Mouse (Mus musculus) NIH3T3 (cell line): ENCODE measurements around the gene Rpl21.
A peak's percentile ranks its signal among the peaks of the same experiment; 100 is the strongest.

ENCODE experiments used
- DNase-seq: peaks from one replicate; pipeline ENCODE4 v3.0.0-alpha.2; 2012; ENCODE audit warnings: low read depth

The Rpl21 gene

DNA sequence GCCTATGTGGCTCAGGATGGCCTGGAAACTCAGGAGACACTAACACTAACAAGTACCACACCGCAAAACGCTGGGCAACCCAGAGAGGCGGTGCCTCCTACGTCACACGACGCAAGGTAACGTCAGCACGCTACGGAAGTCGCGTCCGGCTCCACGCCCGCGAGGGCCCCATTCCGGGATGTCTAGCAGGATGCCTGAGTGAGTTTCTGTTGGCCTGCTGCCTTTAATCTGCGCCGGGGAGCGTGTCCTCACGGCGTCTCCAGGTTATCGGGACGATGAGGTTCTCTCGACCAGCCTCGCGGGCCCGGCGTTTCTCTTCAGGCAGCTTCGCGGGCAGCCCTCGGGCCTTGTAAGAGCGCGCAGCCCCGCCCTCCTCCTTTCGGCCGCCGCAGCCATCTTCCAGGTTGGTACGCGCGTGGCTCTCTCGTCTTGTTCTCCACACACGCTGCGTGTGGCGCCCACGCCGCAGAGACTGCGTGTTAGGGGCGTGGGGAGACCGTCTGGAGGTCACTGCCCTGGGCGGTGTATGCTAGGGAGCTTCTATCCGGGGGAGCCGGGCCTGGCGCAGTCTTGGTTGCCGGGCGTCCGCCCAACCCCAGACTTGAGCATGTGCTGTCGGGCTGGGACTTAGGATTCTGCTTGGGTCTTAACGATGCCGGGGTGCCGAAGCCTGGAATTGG lies at the start of gene Rpl21:
TSS of gene Rpl21 (plus strand) at position 122 of the 680 bp plus-strand sequence.
- peak; percentile 97 for DNase-seq

DNA sequence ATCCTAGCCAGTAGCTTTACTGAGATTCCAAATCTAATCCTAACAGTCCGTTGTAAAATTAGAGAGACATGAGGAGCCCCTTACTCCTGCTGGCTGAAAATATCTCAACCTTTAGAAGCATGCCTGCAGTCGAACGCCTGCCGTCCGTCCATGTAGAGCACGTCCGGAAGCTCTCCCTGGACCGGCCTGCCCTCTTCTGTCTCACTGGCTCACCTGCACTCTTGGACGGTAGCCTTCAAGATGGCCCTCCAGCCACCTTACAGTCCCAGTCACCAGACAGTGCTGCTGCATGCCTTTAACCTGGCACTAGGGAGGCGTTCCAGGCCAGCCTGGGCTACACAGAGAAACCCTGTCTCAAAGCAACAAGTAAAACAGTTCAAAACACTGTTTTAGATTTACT lies 49.4 kb upstream of the Rpl21 start:
- no peak for DNase-seq

DNA sequence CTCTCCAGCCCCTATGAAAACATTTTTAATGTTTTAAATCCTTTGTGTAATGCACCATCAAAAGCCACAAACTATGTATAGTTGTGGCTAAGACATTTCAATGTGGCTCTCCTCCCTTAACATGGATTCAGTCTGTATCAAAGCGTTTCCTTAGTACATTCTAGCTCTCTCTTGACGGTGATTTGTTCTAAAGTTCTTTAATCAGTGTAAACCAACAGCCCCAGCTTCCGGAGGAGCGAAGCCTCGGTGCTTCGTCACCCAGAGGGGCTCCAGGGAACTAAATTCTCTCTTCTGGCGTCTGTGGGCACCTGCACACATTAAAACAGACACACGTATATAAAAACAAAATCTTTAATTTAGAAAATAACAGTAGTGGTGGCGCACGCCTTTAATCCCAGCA lies 48.8 kb upstream of the Rpl21 start:
- no peak for DNase-seq

DNA sequence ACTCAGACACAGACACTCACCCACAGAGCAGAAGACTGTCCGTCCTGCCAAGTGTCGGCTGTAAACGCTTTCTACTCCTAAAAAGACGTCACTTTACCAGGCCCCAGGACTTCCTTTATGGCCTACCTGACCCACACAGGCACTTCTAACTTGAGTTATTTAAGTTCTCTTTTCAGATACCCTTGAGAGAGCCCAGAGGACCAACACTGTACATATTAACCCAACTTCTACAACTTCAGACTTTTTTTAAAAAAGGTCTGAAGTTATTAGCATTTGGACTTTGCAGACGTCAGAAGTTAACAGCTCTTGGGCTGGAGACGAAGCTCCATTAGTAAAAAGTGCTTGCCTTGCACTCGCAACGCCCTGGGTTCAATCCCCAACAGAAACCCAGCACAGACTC lies 46.6 kb upstream of the Rpl21 start:
- DNase-seq: no peak

DNA sequence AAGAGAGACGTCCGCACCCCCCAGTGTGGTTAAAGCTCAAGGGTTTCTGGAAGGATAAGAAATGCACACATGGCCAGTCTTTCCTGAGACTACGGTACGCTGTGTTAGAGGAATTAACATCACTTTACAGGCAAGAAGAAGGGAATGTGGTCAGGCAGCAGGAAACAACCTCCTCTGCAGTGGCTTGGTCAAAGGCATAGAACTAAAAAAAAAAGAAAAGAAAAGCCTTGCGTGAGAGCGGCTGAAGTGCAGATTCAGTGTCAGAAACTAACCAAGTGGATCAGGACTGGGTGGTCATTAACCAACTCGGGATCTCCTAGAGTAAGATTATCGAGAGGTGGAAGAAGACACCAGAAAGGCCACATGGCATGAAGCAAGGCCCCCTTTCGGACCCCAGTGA lies 43.3 kb upstream of the Rpl21 start:
- DNase-seq: no peak

DNA sequence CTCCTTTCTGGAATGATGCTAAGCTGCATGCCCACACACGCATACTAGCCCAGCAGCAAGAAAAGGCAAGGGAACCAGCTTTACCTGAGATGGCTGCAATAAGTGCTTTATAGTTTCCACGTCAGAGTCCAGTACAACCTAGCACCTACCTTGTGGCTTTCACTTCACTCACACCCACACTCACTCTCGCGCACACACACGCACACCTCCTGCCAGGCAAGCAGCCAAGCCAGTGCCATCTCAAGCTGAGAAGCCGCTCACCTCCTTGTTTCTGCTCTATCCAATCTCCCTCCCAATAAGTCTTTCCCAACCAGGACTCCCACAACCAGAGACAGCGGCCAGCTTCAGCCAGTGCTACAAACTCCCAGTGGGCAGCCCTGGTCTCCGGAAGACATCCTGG lies 41.7 kb upstream of the Rpl21 start:
- DNase-seq: no peak

DNA sequence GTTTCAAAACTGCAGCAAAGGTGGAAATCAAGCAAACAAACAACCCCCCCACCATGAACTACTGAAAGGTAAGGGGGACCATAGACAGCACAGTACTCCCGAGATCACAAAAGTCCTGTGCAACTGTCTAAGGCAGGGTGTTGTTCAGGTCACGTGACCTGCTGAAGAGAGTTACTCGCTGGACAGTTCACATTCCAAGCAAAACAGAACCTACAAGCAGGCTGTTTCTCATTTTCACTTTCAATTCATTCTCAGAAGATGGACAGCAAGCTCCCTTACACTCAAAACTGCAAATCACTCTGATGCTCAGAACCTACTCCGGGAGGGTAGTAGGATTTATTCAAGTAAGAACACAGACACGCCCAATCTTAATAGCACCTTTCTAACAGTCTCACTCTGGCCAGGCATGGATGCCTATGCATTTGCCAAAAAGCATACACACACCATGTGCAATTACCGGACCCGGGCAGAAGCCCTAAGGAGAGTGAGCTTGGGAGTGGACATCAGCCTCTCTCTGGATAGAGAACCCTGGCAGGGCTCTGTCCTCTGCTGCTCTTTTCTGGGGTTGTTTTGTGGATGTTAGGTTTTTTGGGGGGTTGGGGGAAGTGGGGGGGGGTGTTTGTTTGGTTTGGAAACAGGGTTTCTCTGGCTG lies 40.4 kb upstream of the Rpl21 start:
- DNase-seq: peak; percentile 68

DNA sequence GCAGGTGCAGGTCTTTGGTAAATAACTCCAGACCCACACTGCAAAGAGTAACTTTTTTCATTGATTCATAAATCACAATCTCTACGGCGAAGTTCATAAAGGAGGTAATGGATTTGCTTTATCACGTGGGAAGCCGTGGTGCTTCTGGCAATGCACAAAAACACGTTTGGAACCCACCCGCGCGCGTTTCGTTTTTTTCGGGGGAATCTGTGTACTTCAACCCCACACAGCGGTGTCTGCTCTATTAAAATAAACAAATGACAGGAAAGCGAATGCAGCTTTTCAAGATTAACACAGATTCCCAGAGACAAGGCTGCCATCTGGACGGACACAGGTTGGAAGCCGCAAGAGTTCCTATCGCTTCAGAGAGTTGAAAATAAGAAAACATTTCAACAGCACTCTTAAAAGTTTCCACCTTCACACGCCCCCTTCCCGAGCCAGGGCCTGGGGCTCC lies 39.0 kb upstream of the Rpl21 start:
- peak; percentile 29 for DNase-seq

DNA sequence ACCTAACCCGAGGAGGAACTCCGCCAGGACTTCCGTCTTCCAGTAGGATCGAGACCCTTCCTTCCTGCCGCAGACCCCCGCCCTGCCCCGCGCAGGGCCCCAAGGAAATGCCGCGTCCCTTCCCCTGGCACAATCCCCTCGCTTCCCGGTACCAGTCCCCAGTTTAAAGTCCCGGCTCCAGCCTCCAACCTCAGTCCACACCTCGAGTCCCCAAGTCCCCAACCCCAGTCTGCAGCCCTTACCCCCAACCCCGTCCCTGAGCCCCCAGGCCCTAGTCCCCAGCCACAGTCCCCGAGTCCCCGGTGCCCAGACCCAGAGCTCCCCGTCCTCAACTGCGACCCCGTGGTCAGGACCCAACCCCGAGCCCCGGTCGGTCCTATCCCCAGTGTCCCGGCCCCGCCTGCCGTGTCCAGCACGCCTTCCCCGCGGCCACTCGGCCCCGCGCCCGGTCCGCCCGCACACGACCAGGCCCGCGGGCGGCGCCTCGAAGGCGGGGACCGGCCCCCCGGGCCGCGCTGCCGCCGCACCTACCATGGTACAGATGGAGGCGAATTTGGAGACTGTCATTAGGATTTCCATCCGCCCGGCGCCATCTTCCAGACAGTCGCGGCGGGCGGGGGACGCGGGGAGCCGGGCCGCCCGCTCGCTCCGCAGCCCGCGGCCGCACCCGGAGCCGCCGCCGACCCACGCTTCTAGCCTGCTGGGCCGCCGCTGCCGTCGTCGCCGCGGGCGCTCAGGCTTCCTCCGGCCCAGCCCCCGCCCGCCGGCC lies 38.4 kb upstream of the Rpl21 start:
- no peak for DNase-seq

DNA sequence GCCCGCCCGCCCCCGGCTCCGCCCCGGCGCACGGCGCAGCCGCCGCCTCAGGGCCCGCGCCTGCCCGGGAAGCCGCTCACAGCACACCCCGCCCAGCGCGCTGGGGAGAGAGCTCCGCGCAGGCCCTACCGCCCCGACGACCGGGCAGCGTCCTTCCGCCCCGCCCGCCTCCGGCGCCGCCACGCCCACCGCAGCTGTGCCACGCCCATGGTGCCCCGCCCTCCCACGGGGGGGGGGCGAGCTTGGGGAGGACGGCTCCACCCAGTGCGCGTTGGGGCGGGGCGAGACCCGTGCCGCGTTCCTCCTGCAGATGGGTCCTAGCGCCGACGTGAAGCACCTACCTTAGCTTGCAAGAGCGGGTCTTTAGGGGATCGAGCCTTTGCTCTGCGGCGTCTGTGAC lies 37.8 kb upstream of the Rpl21 start, which contains the start of gene Usp12:
TSS of gene Usp12 (minus strand) at position 154 of the 400 bp plus-strand sequence.
- DNase-seq: peak; percentile 98

DNA sequence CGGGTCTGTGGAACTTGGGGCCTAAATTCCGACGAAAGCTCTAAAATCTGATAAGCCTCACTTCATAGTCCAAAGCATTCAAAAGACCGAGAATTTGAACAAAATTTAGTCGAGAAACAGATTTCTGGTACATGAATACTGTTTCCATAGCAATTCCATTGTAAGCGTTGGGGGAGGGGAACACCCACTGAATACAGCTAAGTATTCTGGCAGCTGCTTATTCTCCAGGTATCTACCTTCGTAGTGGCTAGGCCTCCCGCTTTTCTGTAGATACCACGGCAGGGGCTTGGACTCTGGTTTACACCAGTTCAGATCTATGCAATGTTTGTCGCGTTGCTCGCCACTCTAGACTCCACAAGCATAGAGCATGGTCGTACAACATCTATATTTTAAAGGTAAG lies 37.0 kb upstream of the Rpl21 start:
- DNase-seq: no peak

DNA sequence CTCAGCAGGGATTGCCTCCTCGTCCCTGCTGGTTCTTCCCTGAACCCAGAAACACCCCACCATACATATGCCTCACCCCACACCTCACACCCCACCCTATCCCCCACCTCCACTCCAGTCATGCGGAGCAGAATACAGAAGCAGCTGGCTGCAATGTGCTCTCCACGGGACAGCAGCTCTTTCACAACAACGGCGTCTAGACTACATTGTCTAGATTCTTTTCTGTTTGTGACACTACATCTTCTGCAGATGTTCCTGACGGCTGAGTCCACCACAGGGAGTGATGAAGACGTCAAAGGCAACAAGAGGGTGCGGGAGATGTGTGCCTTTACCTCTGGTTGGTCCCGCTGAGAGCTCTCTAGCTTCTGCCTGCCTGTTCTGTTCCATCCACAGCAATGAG lies 34.7 kb upstream of the Rpl21 start:
- peak; percentile 21 for DNase-seq

DNA sequence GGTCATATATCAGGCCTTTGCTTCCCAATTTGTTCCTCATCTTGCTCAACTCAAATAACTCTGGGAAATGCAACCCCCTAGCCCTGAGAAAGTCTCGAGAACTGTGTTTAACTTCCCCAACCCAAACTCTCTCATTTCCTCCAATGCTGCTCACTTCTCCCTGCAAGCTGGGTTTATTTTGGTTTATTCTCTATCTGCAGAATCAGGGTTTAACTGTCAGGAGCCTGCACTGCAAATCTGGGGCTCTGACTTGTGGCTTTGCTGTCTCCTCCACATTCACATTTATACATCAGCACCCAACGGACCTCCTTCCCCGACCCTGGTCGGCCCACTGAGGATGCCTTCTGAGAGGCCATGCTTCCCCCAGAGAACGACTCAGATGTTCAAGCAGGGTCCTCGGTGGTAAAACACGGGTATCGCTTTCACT lies 26.7 kb upstream of the Rpl21 start:
- DNase-seq: no peak

DNA sequence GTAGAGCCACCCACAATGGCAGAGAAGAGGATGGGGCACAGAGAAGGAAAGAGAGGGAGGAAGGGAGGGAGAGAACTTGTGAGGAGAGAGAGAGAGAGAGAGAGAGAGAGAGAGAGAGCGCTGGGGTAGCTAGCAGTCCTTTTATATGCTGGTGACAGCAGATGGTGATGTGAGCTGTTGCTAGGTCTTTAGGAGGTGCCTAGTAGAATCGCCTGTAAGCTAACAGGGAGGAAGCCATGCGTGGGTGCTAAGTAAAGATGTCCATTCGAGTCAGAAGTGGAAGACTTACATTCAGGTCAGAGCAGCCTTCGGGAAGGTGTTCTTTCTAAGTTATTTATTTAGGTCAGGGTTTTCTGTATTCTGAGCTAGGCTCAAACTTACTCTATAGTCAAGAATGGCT lies 22.7 kb upstream of the Rpl21 start:
- no peak for DNase-seq

DNA sequence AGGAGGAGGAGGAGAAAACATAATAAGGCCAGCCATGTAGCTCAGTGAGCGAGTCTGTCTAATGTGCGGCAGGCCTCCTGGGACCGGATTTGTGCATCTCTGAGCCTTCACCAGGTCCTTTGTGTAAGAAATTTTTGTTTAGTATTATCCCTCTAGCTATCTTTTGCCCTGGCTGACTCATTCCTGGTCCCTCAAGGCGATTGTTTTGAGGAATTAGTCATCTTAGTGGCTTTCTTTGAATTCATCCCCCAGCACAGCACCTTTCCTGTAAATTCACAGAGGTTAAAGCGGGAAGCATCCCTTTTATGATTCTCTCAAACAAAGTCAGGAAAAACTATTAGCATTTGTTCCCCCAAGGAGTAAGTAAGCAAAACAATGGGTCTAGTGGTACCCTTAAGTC lies 19.8 kb upstream of the Rpl21 start:
- no peak for DNase-seq

DNA sequence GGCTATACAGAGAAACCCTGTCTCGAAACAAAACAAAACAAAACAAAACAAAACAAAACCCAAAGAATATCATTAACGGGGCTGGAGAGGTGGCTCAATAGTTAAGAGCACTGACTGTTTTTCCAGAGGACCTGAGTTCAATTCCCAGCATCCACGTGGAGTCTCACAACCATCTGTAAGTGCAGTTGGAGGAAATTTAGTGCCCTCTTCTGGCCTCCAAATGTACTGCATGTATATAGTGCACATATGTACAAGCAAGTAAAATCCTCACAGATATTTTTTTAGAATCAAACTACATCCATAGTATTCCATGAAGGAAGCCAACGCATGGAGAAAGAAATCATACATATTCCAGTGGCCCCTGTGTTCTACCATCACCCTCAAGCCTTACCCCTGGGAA lies 19.3 kb upstream of the Rpl21 start:
- DNase-seq: no peak

DNA sequence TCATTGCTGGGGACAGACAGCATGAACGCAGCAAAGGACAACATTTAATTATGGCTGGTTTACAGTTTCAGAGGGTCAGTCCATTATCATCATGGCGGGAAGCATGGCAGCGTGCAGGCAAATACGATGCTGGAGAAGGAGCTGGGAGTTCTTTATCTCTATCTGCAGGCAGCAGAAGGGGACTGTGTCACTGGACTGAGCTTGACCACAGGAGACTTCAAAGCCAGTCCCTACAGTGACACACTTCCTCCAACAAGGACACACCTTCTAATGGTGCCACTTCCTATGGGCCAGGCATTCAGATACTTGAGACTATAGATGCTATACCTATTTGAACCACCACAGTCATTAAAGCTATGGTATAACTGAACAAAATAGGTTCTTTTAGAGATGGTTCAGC lies 17.3 kb upstream of the Rpl21 start:
- DNase-seq: no peak

DNA sequence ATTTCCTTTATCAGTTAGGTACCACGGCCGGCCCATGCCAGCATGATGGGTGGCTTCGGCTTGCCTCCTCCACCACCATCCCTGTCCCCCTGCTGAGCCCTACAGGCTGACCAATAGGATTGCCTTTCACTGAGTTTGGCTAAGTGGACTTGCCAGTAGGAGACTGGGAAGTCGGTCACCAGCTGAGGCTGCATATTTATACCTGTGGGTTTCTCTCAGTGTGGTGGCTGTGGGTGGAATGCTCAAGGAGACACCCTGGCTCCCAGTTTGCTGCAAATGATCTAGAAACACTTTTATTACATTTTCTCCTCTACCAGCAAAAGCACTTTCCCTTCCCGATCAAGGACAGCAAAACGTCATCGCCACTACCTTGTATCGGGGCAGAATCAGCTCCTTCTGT lies 15.1 kb upstream of the Rpl21 start:
- DNase-seq: no peak

DNA sequence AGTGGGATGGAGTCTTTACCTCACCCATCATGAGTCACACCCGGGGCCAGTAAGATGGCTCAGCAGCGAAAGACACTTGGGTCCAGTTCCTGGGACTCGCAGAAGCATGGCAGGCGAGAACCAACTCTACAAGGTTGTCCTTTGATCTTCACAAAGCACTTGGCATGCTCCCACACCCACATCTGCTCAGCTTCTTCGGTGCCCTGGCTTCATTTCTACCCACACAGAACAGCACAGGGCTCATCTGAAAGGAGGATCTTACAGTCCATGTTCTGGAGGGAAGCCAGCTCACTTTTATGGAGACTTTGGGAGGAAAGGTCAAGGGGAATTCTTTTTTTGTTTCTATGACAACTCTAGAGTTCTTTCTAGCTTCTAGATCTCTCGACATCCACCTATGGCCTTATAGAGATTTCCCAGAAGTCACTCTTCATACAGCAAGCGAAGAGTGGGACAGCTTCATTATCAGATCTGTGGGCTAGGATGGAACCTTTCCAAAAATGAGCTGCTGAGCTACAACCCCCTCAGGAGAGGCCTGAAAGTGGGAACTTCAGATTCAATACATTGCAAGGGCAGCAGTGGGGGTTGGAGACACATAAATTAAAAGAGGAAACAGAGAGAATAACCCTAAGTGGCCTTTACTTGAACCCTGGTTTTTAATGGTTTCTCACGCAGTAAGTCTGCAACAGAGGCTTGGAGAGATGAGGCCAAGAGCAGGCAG lies 13.6 kb upstream of the Rpl21 start:
- DNase-seq: no peak

DNA sequence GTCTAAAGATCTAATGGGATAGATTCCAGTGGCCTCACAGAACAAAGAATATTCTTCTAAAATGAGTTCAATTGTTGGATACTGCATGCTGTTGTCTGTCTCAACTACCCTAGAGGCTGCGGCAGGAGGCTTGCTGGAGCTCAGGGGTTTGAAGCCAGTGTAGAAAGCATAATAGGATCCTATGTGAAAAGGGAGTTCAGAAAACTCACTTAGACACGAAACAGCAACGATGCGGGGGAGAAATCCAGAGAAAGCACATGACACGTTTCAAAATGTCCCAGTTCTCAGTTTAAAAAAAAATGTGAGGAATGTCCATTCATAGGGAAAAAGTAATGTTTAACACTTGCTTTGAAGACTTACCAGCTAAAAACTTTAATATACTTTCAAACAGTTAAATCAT lies 9.7 kb upstream of the Rpl21 start:
- DNase-seq: no peak

DNA sequence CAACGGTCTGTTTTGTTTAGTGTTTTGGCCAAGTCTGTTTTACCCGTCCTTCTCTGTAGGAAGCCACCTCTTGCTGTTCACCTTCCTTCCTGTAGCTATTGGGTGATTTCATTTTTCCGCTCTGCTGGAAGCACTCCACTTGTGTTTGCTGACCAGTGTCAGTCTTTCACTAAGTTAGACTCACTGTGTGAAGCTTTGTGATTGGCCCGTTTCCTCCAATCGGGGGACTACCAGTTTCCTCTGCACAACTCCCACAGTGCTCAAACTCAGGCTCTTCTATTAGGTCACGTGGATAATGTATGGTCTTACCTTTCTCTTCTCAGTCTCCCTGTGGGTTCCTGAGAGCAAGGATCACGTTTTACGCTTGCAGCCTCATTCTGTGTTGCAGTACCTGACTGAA lies 3.2 kb upstream of the Rpl21 start:
- DNase-seq: no peak

DNA sequence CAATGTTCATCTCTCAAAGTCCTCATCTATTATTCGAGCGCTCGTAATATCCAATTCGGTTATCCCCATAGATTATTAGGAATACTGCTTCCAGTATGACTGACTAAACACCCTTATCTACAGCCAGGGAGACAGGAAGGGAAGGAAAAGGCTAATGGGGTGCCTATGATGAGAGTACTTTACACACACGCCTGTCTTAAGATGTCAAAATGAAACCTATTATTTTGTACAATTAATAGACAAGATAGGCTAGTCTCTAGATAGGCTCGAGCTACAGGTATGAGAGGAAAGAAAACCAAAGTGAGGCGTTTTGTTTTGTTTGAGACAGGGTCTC lies 288 bp upstream of the Rpl21 start:
- no peak for DNase-seq
